Mouse (Mus musculus) midbrain, embryonic 12.5 days (tissue): ENCODE data around the gene Slc25a12. TPM values are rescaled to one million over a fixed set of nuclear protein-coding genes. Genes with fewer than 3 reads are reported as not detected.

ENCODE experiments used
- ATAC-seq: fragments of 200-750 bp; cut with Nextera tagmentation; 2 replicates; pipeline ENCODE4 v1.8.0; 2017; ENCODE audit warnings: low read depth, moderate TSS enrichment, moderate library complexity; ENCODE audit not compliant: low FRiP score
- H3K27ac ChIP-seq: fragments of 300-500 bp; sonication (generic); replicated peaks from 2 replicates; pipeline ENCODE4 v1.5.1; 2016; ENCODE audit warnings: mild to moderate bottlenecking
- H3K27me3 ChIP-seq: fragments of 300-500 bp; sonication (generic); 2 replicates; pipeline ENCODE4 v1.6.1; 2016; ENCODE audit warnings: mild to moderate bottlenecking
- H3K36me3 ChIP-seq: fragments of 300-500 bp; sonication (generic); 2 replicates; pipeline ENCODE4 v1.6.1; 2016
- H3K4me1 ChIP-seq: fragments of 300-500 bp; sonication (generic); 2 replicates; pipeline ENCODE4 v1.6.1; 2016
- H3K4me2 ChIP-seq: fragments of 300-500 bp; sonication (generic); replicated peaks from 2 replicates; pipeline ENCODE4 v1.6.1; 2016; ENCODE audit warnings: mild to moderate bottlenecking, moderate library complexity
- H3K4me3 ChIP-seq: fragments of 300-500 bp; sonication (generic); 2 replicates; pipeline ENCODE4 v1.5.1; 2016; ENCODE audit warnings: mild to moderate bottlenecking
- H3K9ac ChIP-seq: fragments of 300-500 bp; sonication (generic); replicated peaks from 2 replicates; pipeline ENCODE4 v1.6.1; 2016; ENCODE audit warnings: mild to moderate bottlenecking, moderate library complexity
- H3K9me3 ChIP-seq: fragments of 300-500 bp; sonication (generic); 2 replicates; pipeline ENCODE4 v1.6.1; 2016; ENCODE audit warnings: mild to moderate bottlenecking
- WGBS: fragments of 180-500 bp; shearing (Covaris S2); methylation state at CpG from one replicate; pipeline ENCODE4 v1.1.7; 2016; 5-methylcytosine and 5-hydroxymethylcytosine counted together
- polyA plus RNA-seq: library from polyadenylated mRNA; unstranded; fragments of >200 nt; fragmentation: Nextera tagmentation; extraction: Ambion mirVana; gene quantifications from 2 replicates; pipeline ENCODE4 v1.2.1, GENCODE M21; 2016

Slc25a12 gene
- polyA plus RNA-seq, 1 experiment from 2014 or later: 44.5 TPM

- H3K4me3 ChIP-seq: no peak overlapping the region
- no peaks in the 10 kb centered on the region for H3K9me3 ChIP-seq
- H3K4me2 ChIP-seq: no peak overlapping the region
- ATAC-seq: no peak
- H3K4me1 ChIP-seq: no peaks in the 10 kb centered on the region
- peaks cover 14% of the 10 kb centered on the region for H3K36me3 ChIP-seq
- 94% methylated on average over 11 of the region's 11 CpGs for WGBS
- no peak overlapping the region for H3K27ac ChIP-seq
- no peaks in the 10 kb centered on the region for H3K27me3 ChIP-seq
- H3K9ac ChIP-seq: no peak overlapping the region
Observed at GRCm38 (mm10) chr2:71326766-71327464, 40.6 kb downstream of the Slc25a12 start.

GRCm38 (mm10) chr2:71323886-71324285, 43.7 kb downstream of the Slc25a12 start:
- WGBS: 87% methylated on average over 7 of the region's 7 CpGs
- no peaks in the 10 kb centered on the region for H3K27me3 ChIP-seq
- H3K4me2 ChIP-seq: no peak overlapping the region
- no peak overlapping the region for H3K27ac ChIP-seq
- peaks cover 28% of the 10 kb centered on the region for H3K36me3 ChIP-seq
- no peak overlapping the region for H3K4me3 ChIP-seq
- H3K9me3 ChIP-seq: no peaks in the 10 kb centered on the region
- no peak overlapping the region for H3K9ac ChIP-seq
- H3K4me1 ChIP-seq: no peaks in the 10 kb centered on the region
- no peak for ATAC-seq

GRCm38 (mm10) chr2:71321486-71321885, 46.1 kb downstream of the Slc25a12 start:
- Histone ChIP-seq H3K9me3 (0 out of 2 replicates have a peak, but pooled peaks cover 7% of the 10 kb centered on the region), H3K4me1 (no peaks in the 10 kb centered on the region), H3K4me2 (no peak overlapping the region), H3K4me3 (no peak overlapping the region), H3K36me3 (peaks cover 43% of the 10 kb centered on the region), H3K27me3 (no peaks in the 10 kb centered on the region), H3K9ac (no peak overlapping the region), H3K27ac (no peak overlapping the region)
- WGBS: 92% methylated on average over 3 of the region's 3 CpGs
- no peak for ATAC-seq

GRCm38 (mm10) chr2:71316116-71316789, 51.3 kb downstream of the Slc25a12 start:
- WGBS: 94% methylated on average over 3 of the region's 3 CpGs
- H3K27ac ChIP-seq: no peak overlapping the region
- H3K4me1 ChIP-seq: no peaks in the 10 kb centered on the region
- 0 out of 2 replicates have a peak, but pooled peaks cover 7% of the 10 kb centered on the region for H3K9me3 ChIP-seq
- H3K4me2 ChIP-seq: no peak overlapping the region
- no peaks in the 10 kb centered on the region for H3K27me3 ChIP-seq
- H3K9ac ChIP-seq: no peak overlapping the region
- no peak overlapping the region for H3K4me3 ChIP-seq
- H3K36me3 ChIP-seq: peaks cover 37% of the 10 kb centered on the region
- no peak for ATAC-seq

- no peaks in the 10 kb centered on the region for H3K27me3 ChIP-seq
- H3K9ac ChIP-seq: no peak overlapping the region
- H3K9me3 ChIP-seq: 0 out of 2 replicates have a peak, but pooled peaks cover 7% of the 10 kb centered on the region
- 73% methylated on average over 14 of the region's 14 CpGs for WGBS
- no peaks in the 10 kb centered on the region for H3K4me1 ChIP-seq
- H3K4me2 ChIP-seq: no peak overlapping the region
- no peak for ATAC-seq
- H3K4me3 ChIP-seq: no peak overlapping the region
- H3K27ac ChIP-seq: no peak overlapping the region
- H3K36me3 ChIP-seq: peaks cover 40% of the 10 kb centered on the region
Observed at GRCm38 (mm10) chr2:71315022-71315421, 52.5 kb downstream of the Slc25a12 start.

- 0 out of 2 replicates have a peak, but pooled peaks cover 7% of the 10 kb centered on the region for H3K9me3 ChIP-seq
Observed at GRCm38 (mm10) chr2:71314080-71314479, 53.5 kb downstream of the Slc25a12 start.

GRCm38 (mm10) chr2:71312067-71312466, 55.5 kb downstream of the Slc25a12 start:
- H3K4me2 ChIP-seq: no peak overlapping the region
- 68% methylated on average over 10 of the region's 10 CpGs for WGBS
- no peaks in the 10 kb centered on the region for H3K27me3 ChIP-seq
- H3K9me3 ChIP-seq: no peaks in the 10 kb centered on the region
- H3K27ac ChIP-seq: no peak overlapping the region
- H3K36me3 ChIP-seq: peaks cover 22% of the 10 kb centered on the region; the same call in 1 of the 2 replicates
- no peak for ATAC-seq
- no peak overlapping the region for H3K9ac ChIP-seq
- peaks cover 3% of the 10 kb centered on the region; the same call in 1 of the 2 replicates for H3K4me1 ChIP-seq
- no peak overlapping the region for H3K4me3 ChIP-seq

More at GRCm38 (mm10) chr2:71314080-71314479, 53.5 kb downstream of the Slc25a12 start:
- H3K9ac ChIP-seq: no peak overlapping the region
- H3K36me3 ChIP-seq: peaks cover 36% of the 10 kb centered on the region
- no peak overlapping the region for H3K4me2 ChIP-seq
- no peak overlapping the region for H3K27ac ChIP-seq
- no peaks in the 10 kb centered on the region for H3K27me3 ChIP-seq
- H3K4me3 ChIP-seq: no peak overlapping the region
- 74% methylated on average over 6 of the region's 6 CpGs for WGBS
- no peak for ATAC-seq
- peaks cover 2% of the 10 kb centered on the region; the same call in 1 of the 2 replicates for H3K4me1 ChIP-seq

GRCm38 (mm10) chr2:71309726-71310125, 57.8 kb downstream of the Slc25a12 start:
- Histone ChIP-seq H3K36me3 (peaks cover 25% of the 10 kb centered on the region; the same call in 1 of the 2 replicates), H3K4me2 (no peak overlapping the region), H3K9me3 (no peaks in the 10 kb centered on the region), H3K4me3 (no peak overlapping the region), H3K4me1 (peaks cover 5% of the 10 kb centered on the region; the same call in 1 of the 2 replicates), H3K9ac (no peak overlapping the region), H3K27me3 (no peaks in the 10 kb centered on the region), H3K27ac (no peak overlapping the region)
- ATAC-seq: no peak
- 58% methylated on average over 2 of the region's 2 CpGs for WGBS

GRCm38 (mm10) chr2:71306357-71306756, 61.2 kb downstream of the Slc25a12 start:
- Histone ChIP-seq H3K4me3 (no peak overlapping the region), H3K36me3 (peaks cover 16% of the 10 kb centered on the region; the same call in 1 of the 2 replicates), H3K4me2 (no peak overlapping the region), H3K27me3 (no peaks in the 10 kb centered on the region), H3K9me3 (no peaks in the 10 kb centered on the region), H3K27ac (no peak overlapping the region), H3K4me1 (peaks cover 12% of the 10 kb centered on the region; the same call in 1 of the 2 replicates), H3K9ac (no peak overlapping the region)
- no peak for ATAC-seq

- H3K27me3 ChIP-seq: no peaks in the 10 kb centered on the region
- WGBS: 45% methylated on average over 3 of the region's 3 CpGs
- H3K4me3 ChIP-seq: no peak overlapping the region
- H3K4me2 ChIP-seq: no peak overlapping the region
- 0 out of 2 replicates have a peak, but pooled peaks cover 6% of the 10 kb centered on the region for H3K36me3 ChIP-seq
- H3K4me1 ChIP-seq: peaks cover 12% of the 10 kb centered on the region; the same call in 1 of the 2 replicates
- no peak overlapping the region for H3K9ac ChIP-seq
- H3K9me3 ChIP-seq: no peaks in the 10 kb centered on the region
- no peak for ATAC-seq
- no peak overlapping the region for H3K27ac ChIP-seq
Observed at GRCm38 (mm10) chr2:71304821-71305220, 62.7 kb downstream of the Slc25a12 start.

GRCm38 (mm10) chr2:71303221-71303620, 64.3 kb downstream of the Slc25a12 start:
- peaks cover 9% of the 10 kb centered on the region; the same call in 1 of the 2 replicates for H3K4me1 ChIP-seq
- no peak overlapping the region for H3K4me2 ChIP-seq
- no peaks in the 10 kb centered on the region for H3K9me3 ChIP-seq
- no peaks in the 10 kb centered on the region for H3K27me3 ChIP-seq
- H3K27ac ChIP-seq: no peak overlapping the region
- H3K9ac ChIP-seq: no peak overlapping the region
- H3K4me3 ChIP-seq: no peak overlapping the region
- 0 out of 2 replicates have a peak, but pooled peaks cover 6% of the 10 kb centered on the region for H3K36me3 ChIP-seq
- ATAC-seq: no peak

GRCm38 (mm10) chr2:71302156-71302663, 65.3 kb downstream of the Slc25a12 start:
- Histone ChIP-seq H3K4me2 (no peak overlapping the region), H3K27ac (no peak overlapping the region), H3K9ac (no peak overlapping the region), H3K36me3 (0 out of 2 replicates have a peak, but pooled peaks cover 6% of the 10 kb centered on the region), H3K4me3 (no peak overlapping the region), H3K9me3 (no peaks in the 10 kb centered on the region), H3K4me1 (peaks cover 9% of the 10 kb centered on the region; the same call in 1 of the 2 replicates), H3K27me3 (no peaks in the 10 kb centered on the region)
- no peak for ATAC-seq
- 72% methylated on average over 3 of the region's 3 CpGs for WGBS
